Mouse (Mus musculus): ENCODE measurements around the gene Bmpr1a.
"Not testable (repeated sequence)": the region's sequence is repeated elsewhere in the genome, so short reads cannot be mapped to it uniquely, and the experiment has no call there.

Gene Bmpr1a

DNA sequence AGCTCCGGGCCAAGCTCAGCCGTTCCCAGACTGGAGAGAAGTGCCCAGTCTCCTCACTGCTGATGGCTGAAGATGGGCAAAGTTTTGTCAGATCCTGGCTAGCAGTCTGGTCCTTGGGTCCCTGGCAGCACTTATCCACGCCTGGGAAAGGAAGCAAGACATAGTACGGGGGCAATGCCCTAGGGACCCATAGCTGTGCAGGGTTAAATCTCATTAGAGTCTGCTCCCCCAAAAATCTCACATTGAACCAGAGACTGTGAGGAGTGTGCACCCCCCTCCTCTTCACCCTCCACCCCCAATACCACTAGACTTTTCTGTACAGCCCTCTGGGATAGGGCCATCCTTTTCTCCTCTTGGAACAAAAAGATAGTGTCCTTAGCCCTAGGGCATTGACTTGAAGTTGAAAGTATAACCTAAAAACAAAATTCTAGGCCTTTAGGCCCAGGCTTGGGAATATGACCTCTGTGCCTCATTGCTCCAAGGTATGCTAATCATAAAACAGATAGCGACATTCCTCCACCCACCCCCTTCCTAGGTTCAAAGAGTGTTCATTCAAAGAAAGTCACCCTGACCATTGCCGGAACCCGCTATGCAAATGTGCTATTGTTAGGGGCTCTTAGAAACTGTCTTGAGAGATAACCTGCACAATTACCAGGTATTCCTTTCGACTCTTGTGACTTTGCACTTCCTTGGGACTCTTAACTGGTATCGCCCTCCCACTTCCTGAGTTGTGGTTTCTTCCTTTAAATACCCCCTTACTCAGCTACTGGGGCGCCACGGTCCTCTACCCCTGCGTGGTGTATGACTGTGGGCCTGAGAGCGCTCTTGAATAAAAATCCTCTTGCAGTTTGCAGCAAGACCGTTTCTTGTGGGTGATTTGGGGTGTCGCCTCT, 138.6 kb downstream of the Bmpr1a start:
- in situ Hi-C loops (cut with MboI; ENCODE audit: unreplicated experiment in 2 of 2): not testable (repeated sequence)

DNA sequence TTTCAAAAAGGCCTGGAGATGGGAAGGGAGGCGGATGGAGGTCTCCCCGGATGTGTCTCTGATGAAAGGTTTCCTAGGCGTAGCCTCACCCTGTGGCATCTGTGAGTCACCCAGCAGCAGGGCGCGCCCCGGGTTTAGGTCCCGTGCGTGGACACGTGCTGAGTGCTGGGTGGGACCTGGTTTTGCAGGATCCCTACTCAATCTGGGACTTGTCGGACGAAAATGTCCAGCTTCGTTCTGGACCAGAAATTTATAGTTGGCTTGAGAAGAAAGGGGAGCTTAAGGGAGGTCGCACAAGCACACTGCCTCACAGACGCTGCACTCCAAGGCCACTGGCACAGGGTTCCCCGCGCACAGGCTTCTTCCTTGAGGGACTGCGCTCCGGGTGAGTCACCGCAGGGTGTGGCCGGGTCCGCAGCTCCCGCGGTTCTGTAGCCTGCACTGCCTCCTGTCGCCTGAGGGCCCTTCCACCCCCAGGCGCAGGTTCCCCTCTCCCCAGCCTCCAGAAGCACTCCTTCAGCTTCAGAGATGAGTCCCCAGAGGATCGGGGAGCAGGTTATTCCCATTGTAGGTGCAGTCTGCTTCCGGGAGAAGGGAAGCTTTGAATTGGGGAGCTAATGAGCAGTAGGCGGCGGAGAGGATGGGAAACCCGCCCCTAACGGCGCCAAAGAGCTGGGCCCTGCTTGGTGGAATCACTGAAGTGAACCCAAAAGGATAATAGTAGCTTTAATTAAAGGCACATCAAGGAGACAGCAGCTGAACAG, 139.5 kb downstream of the Bmpr1a start:
- in situ Hi-C loops (cut with MboI; ENCODE audit: unreplicated experiment in 2 of 2): no loop called here

DNA sequence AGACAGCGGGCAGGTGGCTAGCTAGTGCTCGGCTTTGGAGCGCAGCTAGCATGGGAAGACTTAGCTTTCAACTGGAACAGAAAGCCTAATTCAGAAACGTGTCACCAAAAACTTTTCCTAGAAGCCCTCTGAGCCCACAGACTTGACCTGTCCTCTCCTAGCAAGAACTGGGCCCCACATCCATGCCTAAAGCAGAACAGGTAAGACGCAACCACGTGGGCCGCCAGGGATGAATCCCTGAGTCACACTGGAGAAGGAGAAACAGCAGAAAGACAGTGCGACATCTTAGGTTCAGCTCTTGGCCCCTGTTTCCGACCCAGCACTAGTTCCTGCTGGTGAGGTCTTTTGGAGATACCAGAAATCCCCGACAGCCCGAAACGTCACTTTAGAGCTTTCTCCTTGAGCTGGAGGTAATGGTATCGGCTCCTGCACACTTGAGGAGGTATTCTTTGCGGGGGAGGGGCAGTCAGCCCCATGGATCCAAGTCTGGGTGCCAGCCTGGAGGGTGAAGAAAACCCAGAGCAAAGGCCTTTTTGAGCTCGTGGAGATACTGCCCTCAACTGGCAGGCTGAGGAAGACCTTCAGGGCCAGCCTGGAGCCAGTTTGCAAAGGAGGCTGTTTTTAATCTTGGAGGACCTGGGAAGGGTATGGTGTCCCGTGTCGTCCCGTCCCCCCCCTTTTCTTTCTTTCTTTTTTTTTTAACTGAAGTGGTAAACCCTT, 140.3 kb downstream of the Bmpr1a start:
- in situ Hi-C loops (cut with MboI; ENCODE audit: unreplicated experiment in 2 of 2): no loop called here

DNA sequence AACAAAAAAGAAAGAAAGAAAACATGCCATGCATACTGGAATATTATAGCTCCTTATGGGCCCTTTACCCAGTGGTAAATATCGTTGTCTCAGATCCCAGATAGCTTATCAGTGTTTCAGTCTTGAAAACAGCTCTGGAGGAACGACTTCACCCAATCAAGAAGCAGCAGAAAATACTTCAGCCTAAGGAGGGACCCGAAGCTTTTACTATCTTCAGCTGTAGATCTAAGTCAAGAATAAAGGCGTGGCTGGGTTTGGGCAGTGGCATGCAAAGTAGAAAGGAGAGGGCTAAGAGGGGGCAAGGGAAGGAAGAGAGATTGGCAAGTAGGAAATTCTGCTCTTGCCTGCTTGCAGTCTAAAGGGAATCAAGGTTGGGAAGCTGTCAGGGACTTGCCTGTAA, 141.0 kb downstream of the Bmpr1a start:
- in situ Hi-C loops (cut with MboI; ENCODE audit: unreplicated experiment in 2 of 2): no loop called here

Data from v-Abl transformed pro-B cells (cell line).